Mouse (Mus musculus) kidney, embryonic 14.5 days (tissue): ENCODE results near the gene Mthfd1l. TPM values are rescaled to one million over a fixed set of nuclear protein-coding genes. Genes with fewer than 3 reads are reported as not detected.

Experiments used
- ATAC-seq: fragments of 200-750 bp; cut with Nextera tagmentation; 2 replicates; pipeline ENCODE4 v1.8.0; 2017; ENCODE audit warnings: moderate number of reproducible peaks, mild to moderate bottlenecking, moderate TSS enrichment, moderate library complexity; ENCODE audit not compliant: low FRiP score, low TSS enrichment
- H3K27ac ChIP-seq: fragments of 300-500 bp; sonication (generic); 2 replicates; pipeline ENCODE4 v1.5.1; 2014; ENCODE audit warnings: low read depth, mild to moderate bottlenecking, low read length, moderate library complexity, mixed read lengths
- H3K27me3 ChIP-seq: fragments of 300-500 bp; sonication (generic); 2 replicates; pipeline ENCODE4 v1.6.1; 2014; ENCODE audit warnings: mild to moderate bottlenecking, low read length; ENCODE audit not compliant: control insufficient read depth, insufficient read depth
- H3K36me3 ChIP-seq: fragments of 300-500 bp; sonication (generic); 2 replicates; pipeline ENCODE4 v1.6.1; 2014; ENCODE audit warnings: low read length, mixed read lengths; ENCODE audit not compliant: control insufficient read depth, insufficient read depth
- H3K4me1 ChIP-seq: fragments of 300-500 bp; sonication (generic); 2 replicates; pipeline ENCODE4 v1.6.1; 2014; ENCODE audit warnings: low read length, mixed read lengths; ENCODE audit not compliant: control insufficient read depth, insufficient read depth
- H3K4me2 ChIP-seq: fragments of 300-500 bp; sonication (generic); replicated peaks from 2 replicates; pipeline ENCODE4 v1.6.1; 2014; ENCODE audit warnings: low read depth, mild to moderate bottlenecking, low read length
- H3K4me3 ChIP-seq: fragments of 300-500 bp; sonication (generic); 2 replicates; pipeline ENCODE4 v1.5.1; 2014; ENCODE audit warnings: mild to moderate bottlenecking, low read length
- H3K9ac ChIP-seq: fragments of 300-500 bp; sonication (generic); 2 replicates; pipeline ENCODE4 v1.6.1; 2014; ENCODE audit warnings: low read depth, mild to moderate bottlenecking, low read length, moderate library complexity
- H3K9me3 ChIP-seq: fragments of 300-500 bp; sonication (generic); 2 replicates; pipeline ENCODE4 v1.6.1; 2016; ENCODE audit warnings: low read length; ENCODE audit not compliant: control insufficient read depth
- WGBS: fragments of 180-500 bp; shearing (Covaris S2); extraction: QIAGEN DNeasy Blood & Tissue Kit; methylation state at CpG from one replicate; pipeline ENCODE4 v1.1.7; 2014; 5-methylcytosine and 5-hydroxymethylcytosine counted together
- polyA plus RNA-seq: library from polyadenylated mRNA; unstranded; fragments of >200 nt; fragmentation: Nextera tagmentation; extraction: Ambion mirVana; gene quantifications from 2 replicates; pipeline ENCODE4 v1.2.1, GENCODE M21; 2014

Gene Mthfd1l
- 12.8 and 20.2 TPM in 2 replicates for polyA plus RNA-seq

DNA sequence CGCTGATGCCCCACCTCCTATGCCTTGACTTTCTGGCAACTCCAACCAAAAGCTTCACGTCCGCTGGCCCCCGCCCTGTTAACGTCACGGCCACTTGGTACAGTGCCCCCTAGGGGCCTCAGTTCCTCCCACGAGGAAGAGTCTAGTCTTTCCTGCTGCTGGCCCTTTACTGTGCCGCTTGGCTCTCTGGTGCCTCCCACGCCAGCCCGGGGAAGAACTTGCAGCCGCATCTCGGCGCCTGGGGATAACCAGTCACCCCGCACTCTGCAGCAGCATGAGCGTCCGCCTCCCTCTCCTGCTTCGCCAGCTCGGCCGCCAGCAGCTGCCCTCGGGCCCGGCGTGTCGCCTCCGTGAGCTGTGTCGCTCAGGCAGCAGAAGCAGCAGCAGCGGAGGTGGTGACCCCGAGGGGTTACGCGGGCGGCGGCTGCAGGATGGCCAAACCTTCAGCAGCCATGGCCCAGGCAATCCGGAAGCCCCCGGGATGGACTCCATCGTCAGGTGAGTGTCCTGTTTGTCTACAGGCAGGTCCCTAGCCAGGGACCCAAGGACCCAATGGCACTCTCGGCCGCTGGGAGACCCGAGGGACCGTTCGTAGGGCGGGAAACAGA lies at the start of gene Mthfd1l:
Gene Mthfd1l, plus strand, starts transcription at position 138 of the 608 bp plus-strand sequence.
- H3K4me1 ChIP-seq: peaks cover 16% of the 10 kb centered on the region
- peak; percentile 80 for ATAC-seq

GRCm38 (mm10) chr10:3928008-3928545 lies 44.8 kb upstream of the Mthfd1l start:
- ATAC-seq: no peak
- Histone ChIP-seq H3K27me3 (no peaks in the 10 kb centered on the region), H3K36me3 (no peaks in the 10 kb centered on the region; the same call in 1 of the 2 replicates), H3K9ac (no peak overlapping the region), H3K4me1 (no peaks in the 10 kb centered on the region), H3K4me3 (no peak overlapping the region), H3K9me3 (no peaks in the 10 kb centered on the region), H3K27ac (no peak overlapping the region), H3K4me2 (no peak overlapping the region)
- WGBS: 74% methylated on average over 4 of the region's 4 CpGs

More for the DNA sequence above, at the start of gene Mthfd1l:
- H3K27me3 ChIP-seq: no peaks in the 10 kb centered on the region
- no peaks in the 10 kb centered on the region for H3K9me3 ChIP-seq
- H3K9ac ChIP-seq: peak within 1 kb of the TSS; percentile 75
- H3K27ac ChIP-seq: peak within 1 kb of the TSS; percentile 97
- peak within 1 kb of the TSS; percentile 85 for H3K4me2 ChIP-seq
- under 1% methylated on average over 40 of the region's 40 CpGs for WGBS
- H3K36me3 ChIP-seq: no peaks in the 10 kb centered on the region
- peak within 1 kb of the TSS; percentile 61 for H3K4me3 ChIP-seq

DNA sequence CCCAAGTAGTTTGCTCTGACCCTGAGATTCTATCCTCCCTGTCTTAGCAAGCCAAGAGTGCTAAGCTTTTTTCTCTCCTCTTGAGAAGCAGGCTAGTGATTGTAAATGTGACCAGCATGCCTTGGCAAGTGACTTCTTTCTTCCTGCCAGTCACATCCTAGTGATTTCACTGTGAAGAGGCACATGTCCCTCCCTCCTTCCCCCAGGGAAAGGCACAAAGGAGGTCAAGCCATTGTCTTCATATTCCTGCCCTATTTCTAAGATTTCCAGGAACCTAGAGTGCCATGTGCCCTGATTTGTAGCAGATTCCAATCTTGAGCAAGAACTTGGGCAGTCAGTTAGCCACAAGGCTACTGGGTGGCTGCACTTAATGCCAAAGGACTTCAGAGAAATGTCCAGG lies 41.1 kb upstream of the Mthfd1l start:
- Histone ChIP-seq H3K4me1 (no peaks in the 10 kb centered on the region), H3K9ac (no peak overlapping the region), H3K27ac (no peak overlapping the region), H3K36me3 (no peaks in the 10 kb centered on the region; the same call in 1 of the 2 replicates), H3K4me3 (no peak overlapping the region), H3K9me3 (no peaks in the 10 kb centered on the region), H3K4me2 (no peak overlapping the region), H3K27me3 (no peaks in the 10 kb centered on the region)
- no peak for ATAC-seq

DNA sequence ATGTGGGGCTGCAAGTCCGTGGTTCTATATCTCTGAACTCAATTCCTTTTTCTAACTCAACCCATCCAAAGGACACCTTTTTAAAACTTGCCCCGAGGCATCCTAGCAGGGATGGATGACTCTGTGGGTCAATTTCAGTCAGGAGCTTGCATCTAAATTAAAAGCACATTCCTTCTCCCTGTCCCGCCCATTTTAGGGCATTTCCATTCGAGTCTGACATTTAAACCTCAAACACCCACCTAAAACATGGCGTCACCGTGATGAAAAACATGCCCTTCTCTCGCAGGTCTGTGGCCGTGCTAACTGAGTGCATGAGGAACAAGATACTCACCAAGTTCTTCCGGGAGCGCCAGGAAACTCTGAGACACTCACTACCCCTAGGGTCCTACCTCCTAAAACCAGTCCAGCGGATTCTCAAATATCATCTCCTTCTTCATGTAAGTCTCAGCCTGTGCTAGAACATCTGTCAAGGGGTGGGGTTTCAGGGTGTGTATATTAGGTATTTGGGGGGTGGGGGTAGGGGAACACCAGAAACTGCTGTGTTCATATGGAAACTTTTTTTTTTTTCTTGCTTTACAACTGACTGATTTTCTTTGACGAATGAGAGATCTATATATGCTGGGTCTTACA lies 39.5 kb upstream of the Mthfd1l start:
- Histone ChIP-seq H3K4me3 (no peak overlapping the region), H3K36me3 (no peaks in the 10 kb centered on the region; the same call in 1 of the 2 replicates), H3K27me3 (no peaks in the 10 kb centered on the region), H3K9me3 (no peaks in the 10 kb centered on the region), H3K9ac (no peak overlapping the region), H3K4me2 (no peak overlapping the region), H3K27ac (no peak overlapping the region), H3K4me1 (no peaks in the 10 kb centered on the region)
- WGBS: 67% methylated on average over 12 of the region's 12 CpGs
- ATAC-seq: no peak

- Histone ChIP-seq H3K9me3 (no peaks in the 10 kb centered on the region), H3K9ac (no peak overlapping the region), H3K36me3 (no peaks in the 10 kb centered on the region), H3K4me2 (no peak overlapping the region), H3K27ac (no peak overlapping the region), H3K4me3 (no peak overlapping the region), H3K4me1 (peaks cover 3% of the 10 kb centered on the region; the same call in 1 of the 2 replicates), H3K27me3 (no peaks in the 10 kb centered on the region)
- ATAC-seq: no peak
Measured at GRCm38 (mm10) chr10:3936864-3937263, 36.1 kb upstream of the Mthfd1l start.

DNA sequence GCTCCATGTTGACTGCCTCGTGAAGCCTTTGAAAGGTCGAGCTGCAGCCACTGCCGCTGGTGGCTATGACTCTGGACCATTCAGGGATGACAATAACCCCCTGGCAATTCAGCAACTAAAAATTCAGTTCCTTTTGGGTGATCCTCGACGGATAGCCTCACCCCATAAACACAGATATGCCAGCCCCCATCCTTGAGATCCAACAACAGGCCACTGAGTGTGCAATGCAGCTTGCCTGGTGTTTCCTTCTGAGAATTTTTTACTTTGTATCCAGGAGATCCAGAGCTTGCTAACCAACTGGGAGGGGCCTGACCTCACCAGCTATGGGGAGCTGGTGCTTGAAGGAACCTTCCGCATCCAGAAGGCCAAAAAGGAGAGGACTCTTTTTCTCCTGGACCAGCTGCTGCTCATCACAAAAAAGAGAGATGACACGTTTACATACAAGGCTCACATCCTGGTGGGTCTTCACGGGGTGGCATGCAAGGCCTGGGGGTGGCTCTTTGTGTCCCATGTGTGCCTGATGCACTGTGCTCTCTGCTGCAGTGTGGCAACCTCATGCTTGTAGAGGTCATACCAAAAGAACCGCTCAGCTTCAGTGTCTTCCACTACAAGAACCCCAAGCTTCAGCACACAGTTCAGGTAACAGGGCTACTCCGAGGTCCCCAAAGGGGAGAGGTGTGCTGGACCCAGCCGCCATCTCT lies 32.9 kb upstream of the Mthfd1l start:
- Histone ChIP-seq H3K4me3 (no peak overlapping the region), H3K9ac (no peak overlapping the region), H3K27me3 (no peaks in the 10 kb centered on the region), H3K9me3 (no peaks in the 10 kb centered on the region), H3K4me2 (no peak overlapping the region), H3K36me3 (no peaks in the 10 kb centered on the region), H3K4me1 (peaks cover 3% of the 10 kb centered on the region; the same call in 1 of the 2 replicates), H3K27ac (peak overlapping the region; percentile 65; the same call in 1 of the 2 replicates)
- WGBS: 88% methylated on average over 11 of the region's 11 CpGs
- ATAC-seq: no peak

- no peaks in the 10 kb centered on the region for H3K9me3 ChIP-seq
- no peak overlapping the region for H3K4me2 ChIP-seq
- H3K4me3 ChIP-seq: no peak overlapping the region
- ATAC-seq: no peak
- no peaks in the 10 kb centered on the region for H3K36me3 ChIP-seq
- no peak overlapping the region for H3K9ac ChIP-seq
- no peaks in the 10 kb centered on the region for H3K27me3 ChIP-seq
- 90% methylated on average over 6 of the region's 6 CpGs for WGBS
- H3K4me1 ChIP-seq: peaks cover 3% of the 10 kb centered on the region; the same call in 1 of the 2 replicates
- peak overlapping the region; percentile 65; the same call in 1 of the 2 replicates for H3K27ac ChIP-seq
Measured at GRCm38 (mm10) chr10:3940596-3940975, 32.3 kb upstream of the Mthfd1l start.

- Histone ChIP-seq H3K4me3 (no peak overlapping the region), H3K4me2 (no peak overlapping the region)
- 27% methylated on average over 11 of the region's 11 CpGs for WGBS
Measured at GRCm38 (mm10) chr10:3941054-3941757, 31.7 kb upstream of the Mthfd1l start.

More at GRCm38 (mm10) chr10:3941054-3941757, 31.7 kb upstream of the Mthfd1l start:
- H3K27me3 ChIP-seq: no peaks in the 10 kb centered on the region
- H3K27ac ChIP-seq: peak overlapping the region; percentile 65; the same call in 1 of the 2 replicates
- H3K4me1 ChIP-seq: peaks cover 3% of the 10 kb centered on the region; the same call in 1 of the 2 replicates
- peak; percentile 62 for ATAC-seq
- no peaks in the 10 kb centered on the region for H3K36me3 ChIP-seq
- H3K9ac ChIP-seq: no peak overlapping the region
- no peaks in the 10 kb centered on the region for H3K9me3 ChIP-seq
